Mouse (Mus musculus): ENCODE measurements around the gene Gm20920.
"Not testable (repeated sequence)": the region's sequence is repeated elsewhere in the genome, so short reads cannot be mapped to it uniquely, and the experiment has no call there.

Gm20920 gene

GRCm38 (mm10) chrY:51851820-51852219, at the start of gene Gm20920:
Gene Gm20920 (plus strand): TSS chrY:51852120.
- DNase-seq: not testable (repeated sequence)
